Mouse (Mus musculus): ENCODE measurements around the gene Tnp2. TPM values are rescaled to one million over a fixed set of nuclear protein-coding genes. Genes with fewer than 3 reads are reported as not detected.

Tnp2 gene
- polyA plus RNA-seq (2012; rRNA removed): not detected in 2 replicates

GRCm38 (mm10) chr16:10788271-10788670 is at the start of gene Tnp2:
Gene Tnp2, minus strand, starts transcription at chr16:10788660.

GRCm38 (mm10) chr16:10834911-10835587 is 46.6 kb upstream of the Tnp2 start, which contains the start of gene Rmi2:
Gene Rmi2, plus strand, starts transcription at chr16:10835059.

GRCm38 (mm10) chr16:10812865-10813371 is 24.5 kb upstream of the Tnp2 start, which contains the start of gene Gm11172:
Gene Gm11172, plus strand, starts transcription at chr16:10812915.

GRCm38 (mm10) chr16:10805789-10806527 is 17.5 kb upstream of the Tnp2 start, which contains the start of gene Prm1:
Gene Prm1, minus strand, starts transcription at chr16:10805839.

GRCm38 (mm10) chr16:10796034-10796433 is 7.6 kb upstream of the Tnp2 start, which contains the start of gene Prm2:
Gene Prm2, minus strand, starts transcription at chr16:10796134.

GRCm38 (mm10) chr16:10790702-10791101 is 2.2 kb upstream of the Tnp2 start, which contains the start of gene Prm3:
Gene Prm3, minus strand, starts transcription at chr16:10790914.

GRCm38 (mm10) chr16:10785371-10786231 is 2.9 kb downstream of the Tnp2 start, which contains the start of gene Socs1:
Gene Socs1, minus strand, starts transcription at chr16:10785536.

Other genes with a start within 250 kb of the Tnp2 start
- 30.0 and 31.4 TPM in 2 replicates for gene Dexi, start 245.6 kb downstream of the Tnp2 start, polyA plus RNA-seq (2012; rRNA removed)
- gene Clec16a, start 243.3 kb downstream of the Tnp2 start, polyA plus RNA-seq (2012; rRNA removed): 29.6 and 32.2 TPM in 2 replicates
- gene Socs1, start 3.1 kb downstream of the Tnp2 start, polyA plus RNA-seq (2012; rRNA removed): 1.7 and 2.2 TPM in 2 replicates
- not detected in 2 replicates for gene Prm3, start 2.3 kb upstream of the Tnp2 start, polyA plus RNA-seq (2012; rRNA removed)
- gene Prm2, start 7.5 kb upstream of the Tnp2 start, polyA plus RNA-seq (2012; rRNA removed): not detected in 2 replicates
- not detected in 2 replicates for gene Prm1, start 17.2 kb upstream of the Tnp2 start, polyA plus RNA-seq (2012; rRNA removed)
- gene Gm11172, start 24.3 kb upstream of the Tnp2 start, polyA plus RNA-seq (2012; rRNA removed): not detected in 2 replicates
- gene Rmi2, start 46.4 kb upstream of the Tnp2 start, polyA plus RNA-seq (2012; rRNA removed): 1.0 and 1.2 TPM in 2 replicates